Mouse (Mus musculus) kidney, embryonic 14.5 days (tissue): ENCODE measurements at regions not wholly inside any gene's neighbourhood (a gene's known extent, or its start where the extent isn't known, plus 50 kb on each side); places are given as distances from the start of the nearest gene placed in this dataset.

Source experiments
- ATAC-seq: fragments of 200-750 bp; cut with Nextera tagmentation; 2 replicates; pipeline ENCODE4 v1.8.0; 2017; ENCODE audit warnings: moderate number of reproducible peaks, mild to moderate bottlenecking, moderate TSS enrichment, moderate library complexity; ENCODE audit not compliant: low FRiP score, low TSS enrichment
- H3K27ac ChIP-seq: fragments of 300-500 bp; sonication (generic); 2 replicates; pipeline ENCODE4 v1.5.1; 2014; ENCODE audit warnings: low read depth, mild to moderate bottlenecking, low read length, moderate library complexity, mixed read lengths
- H3K27me3 ChIP-seq: fragments of 300-500 bp; sonication (generic); 2 replicates; pipeline ENCODE4 v1.6.1; 2014; ENCODE audit warnings: mild to moderate bottlenecking, low read length; ENCODE audit not compliant: control insufficient read depth, insufficient read depth
- H3K36me3 ChIP-seq: fragments of 300-500 bp; sonication (generic); 2 replicates; pipeline ENCODE4 v1.6.1; 2014; ENCODE audit warnings: low read length, mixed read lengths; ENCODE audit not compliant: control insufficient read depth, insufficient read depth
- H3K4me1 ChIP-seq: fragments of 300-500 bp; sonication (generic); 2 replicates; pipeline ENCODE4 v1.6.1; 2014; ENCODE audit warnings: low read length, mixed read lengths; ENCODE audit not compliant: control insufficient read depth, insufficient read depth
- H3K4me2 ChIP-seq: fragments of 300-500 bp; sonication (generic); replicated peaks from 2 replicates; pipeline ENCODE4 v1.6.1; 2014; ENCODE audit warnings: low read depth, mild to moderate bottlenecking, low read length
- H3K4me3 ChIP-seq: fragments of 300-500 bp; sonication (generic); 2 replicates; pipeline ENCODE4 v1.5.1; 2014; ENCODE audit warnings: mild to moderate bottlenecking, low read length
- H3K9ac ChIP-seq: fragments of 300-500 bp; sonication (generic); 2 replicates; pipeline ENCODE4 v1.6.1; 2014; ENCODE audit warnings: low read depth, mild to moderate bottlenecking, low read length, moderate library complexity
- H3K9me3 ChIP-seq: fragments of 300-500 bp; sonication (generic); 2 replicates; pipeline ENCODE4 v1.6.1; 2016; ENCODE audit warnings: low read length; ENCODE audit not compliant: control insufficient read depth
- WGBS: fragments of 180-500 bp; shearing (Covaris S2); extraction: QIAGEN DNeasy Blood & Tissue Kit; methylation state at CpG from one replicate; pipeline ENCODE4 v1.1.7; 2014; 5-methylcytosine and 5-hydroxymethylcytosine counted together

DNA sequence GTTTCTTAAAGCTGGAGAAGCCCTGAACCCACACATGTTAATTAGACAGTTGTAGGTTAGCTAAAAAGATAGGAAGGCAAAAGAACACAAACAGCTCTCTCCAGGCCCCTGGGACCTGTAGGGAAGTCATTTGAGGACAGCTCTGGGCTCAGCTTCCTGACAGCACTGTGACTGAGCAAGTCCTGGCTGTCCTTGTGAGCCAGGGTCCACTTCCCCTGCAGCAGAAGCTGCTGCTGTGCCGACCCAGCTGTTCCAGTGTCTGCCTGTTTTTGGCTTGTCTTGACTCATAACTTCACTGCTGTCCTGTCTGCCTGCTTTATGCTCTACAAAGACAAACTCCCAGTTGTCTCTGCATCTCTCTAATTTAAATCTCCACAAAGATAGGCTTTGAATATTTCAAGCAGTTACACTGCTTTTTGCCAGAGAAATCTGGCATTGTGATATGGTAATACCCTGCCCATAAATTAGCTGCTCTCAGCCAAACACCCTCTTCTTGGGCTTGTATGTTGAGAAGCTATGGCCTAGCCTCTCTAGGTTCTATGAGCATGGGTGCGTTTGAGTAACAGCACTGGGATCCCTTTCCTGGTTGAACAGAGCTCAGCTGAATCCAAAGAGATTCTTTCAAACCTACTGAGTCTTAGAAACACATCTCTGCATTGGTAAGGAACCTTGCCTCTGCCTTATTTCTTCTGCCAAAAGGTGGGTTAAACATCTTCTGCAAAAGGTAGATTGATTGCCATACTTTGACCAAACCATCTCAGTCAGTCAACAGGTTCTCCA, 536.3 kb upstream of the A830018L16Rik start:
- Histone ChIP-seq H3K4me2 (no peak overlapping the region), H3K9me3 (no peaks in the 10 kb centered on the region), H3K4me3 (no peak overlapping the region), H3K27me3 (no peaks in the 10 kb centered on the region), H3K9ac (no peak overlapping the region), H3K4me1 (no peaks in the 10 kb centered on the region), H3K36me3 (no peaks in the 10 kb centered on the region), H3K27ac (no peak overlapping the region)
- WGBS, result 26% methylated on average over 2 of the region's 2 CpGs
- ATAC-seq, result no peak

GRCm38 (mm10) chr1:10878221-10878760, 535.6 kb upstream of the A830018L16Rik start:
- no peak overlapping the region for H3K4me2 ChIP-seq
- no peaks in the 10 kb centered on the region for H3K27me3 ChIP-seq
- H3K36me3 ChIP-seq, result no peaks in the 10 kb centered on the region
- H3K4me1 ChIP-seq, result no peaks in the 10 kb centered on the region
- no peaks in the 10 kb centered on the region for H3K9me3 ChIP-seq
- WGBS, result 52% methylated on average over 3 of the region's 3 CpGs
- H3K9ac ChIP-seq, result no peak overlapping the region
- no peak overlapping the region for H3K27ac ChIP-seq
- ATAC-seq, result no peak
- no peak overlapping the region for H3K4me3 ChIP-seq

DNA sequence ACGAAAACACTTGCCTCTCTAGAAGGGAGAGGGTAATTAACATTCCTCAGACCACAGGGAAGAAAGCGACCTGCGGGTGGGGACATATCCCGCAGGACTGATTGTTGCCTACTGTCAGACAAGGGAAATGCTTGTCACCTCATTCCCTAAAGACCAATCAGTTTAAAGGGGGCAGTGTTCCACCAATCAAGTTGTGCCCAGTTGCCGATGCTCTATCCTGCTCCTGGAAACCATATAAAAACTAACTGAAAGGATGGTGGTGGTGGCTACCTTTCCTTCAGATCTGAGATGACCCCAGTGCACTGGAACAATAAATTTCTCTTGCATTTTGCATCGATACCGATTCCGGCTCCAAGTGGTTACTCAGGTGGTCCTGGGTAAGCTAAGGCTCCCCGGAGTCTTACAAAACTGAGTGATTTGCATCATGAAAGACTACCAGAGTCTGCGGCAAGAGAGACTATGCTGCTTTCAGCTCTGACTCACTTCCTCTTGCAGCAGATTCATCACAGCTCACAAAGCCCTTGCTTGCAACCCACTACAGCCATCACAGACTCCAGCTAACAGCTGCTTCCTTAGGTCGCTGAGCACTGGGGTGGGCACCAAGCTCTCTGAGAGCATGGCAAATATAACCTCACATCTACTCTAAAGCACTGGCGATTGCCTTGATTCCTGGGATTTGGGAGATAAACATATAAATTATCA, 533.7 kb upstream of the A830018L16Rik start:
- 0 out of 2 replicates have a peak overlapping the region, but pooled peaks have one; percentile 5 for H3K4me2 ChIP-seq
- no peaks in the 10 kb centered on the region for H3K4me1 ChIP-seq
- no peaks in the 10 kb centered on the region for H3K9me3 ChIP-seq
- H3K36me3 ChIP-seq, result no peaks in the 10 kb centered on the region
- no peak overlapping the region for H3K4me3 ChIP-seq
- no peak for ATAC-seq
- no peaks in the 10 kb centered on the region for H3K27me3 ChIP-seq
- H3K9ac ChIP-seq, result no peak overlapping the region
- WGBS, result 62% methylated on average over 12 of the region's 12 CpGs
- H3K27ac ChIP-seq, result no peak overlapping the region

- no peak overlapping the region for H3K27ac ChIP-seq
- WGBS, result 78% methylated on average over 2 of the region's 2 CpGs
- H3K4me3 ChIP-seq, result no peak overlapping the region
- no peak for ATAC-seq
- no peaks in the 10 kb centered on the region for H3K9me3 ChIP-seq
- H3K36me3 ChIP-seq, result no peaks in the 10 kb centered on the region
- H3K9ac ChIP-seq, result no peak overlapping the region
- no peak overlapping the region for H3K4me2 ChIP-seq
- H3K4me1 ChIP-seq, result no peaks in the 10 kb centered on the region
- H3K27me3 ChIP-seq, result no peaks in the 10 kb centered on the region
Observed at GRCm38 (mm10) chr1:10898806-10899205, 515.1 kb upstream of the A830018L16Rik start.

- H3K9me3 ChIP-seq, result no peaks in the 10 kb centered on the region
- H3K4me1 ChIP-seq, result no peaks in the 10 kb centered on the region
- H3K9ac ChIP-seq, result no peak overlapping the region
- 57% methylated on average over 1 of the region's 1 CpGs for WGBS
- ATAC-seq, result no peak
- no peak overlapping the region for H3K4me2 ChIP-seq
- no peaks in the 10 kb centered on the region for H3K36me3 ChIP-seq
- no peaks in the 10 kb centered on the region for H3K27me3 ChIP-seq
- H3K4me3 ChIP-seq, result no peak overlapping the region
- H3K27ac ChIP-seq, result no peak overlapping the region
Observed at GRCm38 (mm10) chr1:10902721-10903120, 511.2 kb upstream of the A830018L16Rik start.

DNA sequence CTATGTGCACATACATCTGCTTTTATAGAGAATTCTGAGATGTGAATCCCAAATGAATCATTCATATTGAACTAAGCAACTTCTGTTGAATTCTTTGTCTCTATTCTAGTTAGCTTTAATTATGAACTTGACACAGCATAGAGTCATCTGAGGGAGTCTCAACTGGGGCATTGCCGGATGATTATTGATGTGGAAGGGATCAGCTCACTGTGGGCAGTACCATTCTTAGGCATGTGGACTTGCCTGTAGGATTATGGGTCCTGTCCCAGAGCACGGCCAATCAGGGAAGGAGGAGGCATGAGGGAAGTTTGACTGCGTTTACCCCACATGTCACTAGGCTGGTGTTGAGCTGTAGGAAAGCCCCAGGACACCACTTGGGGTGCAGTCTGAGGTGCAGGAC, 493.9 kb upstream of the A830018L16Rik start:
- Histone ChIP-seq H3K27me3 (no peaks in the 10 kb centered on the region), H3K4me1 (no peaks in the 10 kb centered on the region), H3K4me2 (no peak overlapping the region), H3K36me3 (no peaks in the 10 kb centered on the region), H3K4me3 (no peak overlapping the region), H3K9ac (no peak overlapping the region), H3K9me3 (no peaks in the 10 kb centered on the region), H3K27ac (no peak overlapping the region)
- 90% methylated on average over 3 of the region's 3 CpGs for WGBS
- no peak for ATAC-seq

DNA sequence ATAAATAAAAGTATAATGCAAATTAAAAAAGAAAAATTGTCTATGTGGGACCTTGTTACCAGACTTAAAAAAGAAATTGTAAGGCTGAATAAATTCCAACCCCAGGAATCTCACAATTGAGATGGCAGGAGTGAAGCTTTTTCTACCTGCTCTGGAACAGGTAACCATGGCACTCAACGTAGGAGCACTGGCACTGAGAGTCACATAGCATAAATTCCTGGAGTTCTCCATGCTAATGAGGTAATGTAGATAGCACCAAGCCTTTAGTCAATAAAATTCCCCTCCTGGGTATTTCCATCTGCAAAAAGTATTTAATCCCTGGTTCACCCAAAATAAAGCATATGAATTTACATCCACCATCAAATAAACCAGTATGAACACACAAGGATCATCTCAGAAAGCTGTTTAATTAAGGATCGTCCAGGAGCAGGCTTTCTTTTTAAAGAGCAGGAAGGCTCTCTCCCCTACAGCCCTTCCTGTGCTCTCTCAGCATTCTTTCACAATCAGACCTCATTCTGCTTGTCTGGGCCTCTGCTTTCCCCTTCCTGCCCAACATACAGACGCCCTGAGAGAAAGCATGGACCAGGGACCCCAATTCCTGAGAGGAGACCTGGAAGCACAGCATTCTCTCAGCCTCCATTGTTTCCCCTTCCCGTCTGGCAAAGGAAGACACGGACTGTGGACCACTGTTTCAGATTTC, 481.4 kb upstream of the A830018L16Rik start:
- Histone ChIP-seq H3K27me3 (no peaks in the 10 kb centered on the region), H3K9ac (no peak overlapping the region), H3K4me3 (no peak overlapping the region), H3K4me2 (no peak overlapping the region), H3K27ac (no peak overlapping the region), H3K9me3 (no peaks in the 10 kb centered on the region), H3K36me3 (no peaks in the 10 kb centered on the region), H3K4me1 (no peaks in the 10 kb centered on the region)
- 63% methylated on average over 5 of the region's 5 CpGs for WGBS
- no peak for ATAC-seq

DNA sequence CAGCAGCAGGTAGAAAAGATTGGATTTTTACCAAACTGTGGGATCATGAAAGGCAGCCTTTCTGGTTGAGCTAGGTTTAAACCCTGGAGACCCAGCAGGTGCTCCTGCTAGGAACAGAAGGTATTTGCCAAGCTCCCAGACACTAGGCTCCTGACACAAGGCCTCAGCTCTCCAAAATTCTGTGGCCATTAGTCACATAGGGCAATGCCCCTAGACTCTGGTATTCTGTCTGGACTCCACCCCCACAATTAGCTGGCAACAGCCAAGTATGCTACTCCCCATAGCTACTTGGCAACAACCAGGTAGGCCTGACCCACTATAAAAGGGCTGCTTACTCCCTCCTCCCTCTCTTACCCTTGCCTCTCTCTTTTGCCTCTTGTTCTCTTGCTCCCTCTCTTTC, 480.7 kb upstream of the A830018L16Rik start:
- no peak overlapping the region for H3K27ac ChIP-seq
- no peak for ATAC-seq
- H3K4me3 ChIP-seq, result no peak overlapping the region
- no peaks in the 10 kb centered on the region for H3K4me1 ChIP-seq
- H3K4me2 ChIP-seq, result no peak overlapping the region
- no peak overlapping the region for H3K9ac ChIP-seq
- H3K27me3 ChIP-seq, result no peaks in the 10 kb centered on the region
- no peaks in the 10 kb centered on the region for H3K36me3 ChIP-seq
- H3K9me3 ChIP-seq, result no peaks in the 10 kb centered on the region

GRCm38 (mm10) chr1:10938436-10938835, 475.5 kb upstream of the A830018L16Rik start:
- ATAC-seq, result no peak
- Histone ChIP-seq H3K27me3 (no peaks in the 10 kb centered on the region), H3K27ac (no peak overlapping the region), H3K4me1 (no peaks in the 10 kb centered on the region), H3K9ac (no peak overlapping the region), H3K4me3 (no peak overlapping the region), H3K36me3 (no peaks in the 10 kb centered on the region), H3K9me3 (no peaks in the 10 kb centered on the region), H3K4me2 (no peak overlapping the region)
- 96% methylated on average over 3 of the region's 3 CpGs for WGBS
